Mouse (Mus musculus) brain, embryonic 18.5 days (tissue): ENCODE measurements around the gene Zfp583.

Source experiments
- DNase-seq: peaks from one replicate; pipeline ENCODE4 v3.0.0-alpha.2; 2012; ENCODE audit warnings: low read depth, low spot score

The Zfp583 gene

GRCm38 (mm10) chr7:6285842-6286705 lies 45.0 kb downstream of the Zfp583 start, which contains the start of gene Zfp667:
Zfp667 (plus strand) TSS chr7:6286579.
- DNase-seq: peak; percentile 92

- no peak for DNase-seq
These were observed 45.7 kb downstream of the Zfp583 start for GRCm38 (mm10) chr7:6285366-6285765.

GRCm38 (mm10) chr7:6284442-6285012 lies 46.6 kb downstream of the Zfp583 start:
- no peak for DNase-seq

GRCm38 (mm10) chr7:6283451-6284075 lies 47.5 kb downstream of the Zfp583 start:
- DNase-seq: peak; percentile 86

GRCm38 (mm10) chr7:6282749-6283148 lies 48.3 kb downstream of the Zfp583 start:
- no peak for DNase-seq

GRCm38 (mm10) chr7:6277906-6278305 lies 53.2 kb downstream of the Zfp583 start:
- DNase-seq: no peak

- no peak for DNase-seq
These were observed 65.4 kb downstream of the Zfp583 start for GRCm38 (mm10) chr7:6265695-6266094.
